Comparison of ENCODE assay signal across 12 mouse cellular contexts in the genomic region with DNA sequence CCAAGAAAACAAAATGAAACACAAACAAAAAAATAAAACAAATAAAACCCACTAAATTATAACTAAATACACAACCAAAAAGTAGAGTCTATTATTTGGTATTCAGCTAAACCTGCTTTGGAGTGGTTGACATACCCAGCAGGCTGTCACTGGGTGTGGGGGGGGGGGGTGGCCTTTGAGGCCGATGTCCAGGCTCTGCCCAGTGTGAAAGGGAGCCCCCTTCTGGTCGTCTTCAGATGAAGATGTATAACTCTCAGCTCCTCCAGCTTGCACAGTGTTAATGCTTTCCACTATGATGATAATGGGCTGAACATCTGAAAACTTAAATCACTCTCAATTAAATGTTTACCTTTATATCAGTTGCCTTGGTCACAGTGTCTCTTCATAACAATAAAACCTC.
DNase-seq lines count a peak whose midpoint lies in the region; ATAC-seq lines count a peak whose summit lies in the region.
"Had no signal": no experiment of that assay in that cellular context is flagged by ENCODE, and none has a peak within 500 bp of the region (broad histone marks: within the 10 kb centered on the region; RNA-seq: fewer than 3 reads in every experiment).

No protein-coding gene starts in this region.

- H3K4me3 ChIP-seq in hindbrain, embryonic 10.5 days: no peak overlapping the region
- H3K4me3 ChIP-seq in hindbrain, embryonic 16.5 days (ENCODE audit: low read length): no peak overlapping the region
- no peak overlapping the region for H3K4me3 ChIP-seq in embryonic facial prominence, embryonic 10.5 days
- H3K4me3 ChIP-seq: forebrain, embryonic 10.5 days had no signal

- no peaks in the 10 kb centered on the region for H3K27me3 ChIP-seq in hindbrain, embryonic 10.5 days (ENCODE audit: insufficient read depth, poor library complexity, severe bottlenecking)
- H3K27me3 ChIP-seq in hindbrain, embryonic 16.5 days (replicated peaks; ENCODE audit: control insufficient read depth, insufficient read depth, low read length): no peaks in the 10 kb centered on the region
- no peaks in the 10 kb centered on the region for H3K27me3 ChIP-seq in embryonic facial prominence, embryonic 10.5 days (replicated peaks; ENCODE audit: low read depth, poor library complexity, severe bottlenecking)

- no peaks in the 10 kb centered on the region for H3K4me1 ChIP-seq in hindbrain, embryonic 10.5 days (replicated peaks)
- no peaks in the 10 kb centered on the region for H3K4me1 ChIP-seq in hindbrain, embryonic 16.5 days (ENCODE audit: control insufficient read depth, insufficient read depth, low read depth, low read length)
- H3K4me1 ChIP-seq in embryonic facial prominence, embryonic 10.5 days: no peaks in the 10 kb centered on the region
- H3K4me1 ChIP-seq: forebrain, embryonic 10.5 days had no signal

- H3K4me2 ChIP-seq in hindbrain, embryonic 16.5 days (ENCODE audit: low read length): no peak overlapping the region

- H3K9me3 ChIP-seq in hindbrain, embryonic 10.5 days: no peaks in the 10 kb centered on the region
- H3K9me3 ChIP-seq in hindbrain, embryonic 16.5 days (ENCODE audit: control insufficient read depth, low read length): no peaks in the 10 kb centered on the region
- no peaks in the 10 kb centered on the region for H3K9me3 ChIP-seq in embryonic facial prominence, embryonic 10.5 days
- H3K9me3 ChIP-seq: forebrain, embryonic 10.5 days had no signal

- H3K36me3 ChIP-seq in hindbrain, embryonic 10.5 days: no peaks in the 10 kb centered on the region
- H3K36me3 ChIP-seq in hindbrain, embryonic 16.5 days (ENCODE audit: control insufficient read depth, insufficient read depth, low read length): no peaks in the 10 kb centered on the region
- no peaks in the 10 kb centered on the region for H3K36me3 ChIP-seq in embryonic facial prominence, embryonic 10.5 days (replicated peaks)
- H3K36me3 ChIP-seq: forebrain, embryonic 10.5 days had no signal

- WGBS in hindbrain, embryonic 10.5 days: 9% methylated on average over 2 of the region's 2 CpGs
- 2% methylated on average over 2 of the region's 2 CpGs for WGBS in hindbrain, embryonic 16.5 days
- 15% methylated on average over 2 of the region's 2 CpGs for WGBS in embryonic facial prominence, embryonic 10.5 days

- ATAC-seq in hindbrain, embryonic 16.5 days: no peak
- ATAC-seq: CD4-positive, CD25-positive, alpha-beta regulatory T cell, adult 4 months; liver, postnatal 0 days had no signal

- H3K9ac ChIP-seq in hindbrain, embryonic 16.5 days (ENCODE audit: low read depth, low read length): no peak overlapping the region
- H3K9ac ChIP-seq: liver, postnatal 0 days had no signal

- peak; percentile 8 for DNase-seq in hindbrain, embryonic 10.5 days (ENCODE audit: low spot score)
- DNase-seq in lung, postnatal 10 days: peak; percentile 2
- DNase-seq in lung, postnatal 25 days (ENCODE audit: low spot score): no peak
- peak; percentile 27 for DNase-seq in R1 (ENCODE audit: low read depth, low spot score)
- peak; percentile 25 for DNase-seq in embryonic facial prominence, embryonic 10.5 days (ENCODE audit: low spot score)
- DNase-seq in left cerebral cortex, adult 8-10 months (ENCODE audit: low spot score in 2 of 2): no peak
- DNase-seq in layer of hippocampus, adult 11-12 months (ENCODE audit: low spot score): no peak
- DNase-seq: gastrocnemius, postnatal 25 days; liver, postnatal 0 days had no signal

- H3K27ac ChIP-seq in hindbrain, embryonic 10.5 days: no peak overlapping the region
- no peak overlapping the region for H3K27ac ChIP-seq in hindbrain, embryonic 16.5 days (ENCODE audit: low read depth, low read length)
- no peak overlapping the region for H3K27ac ChIP-seq in embryonic facial prominence, embryonic 10.5 days (replicated peaks)
- H3K27ac ChIP-seq: forebrain, embryonic 10.5 days had no signal

Comparison
In these comparisons a context has a peak if more than half of its experiments do, and no peak if none do; other contexts are left out.
1. DNase-seq: peak in hindbrain, embryonic 10.5 days (single experiment), lung, postnatal 10 days (single experiment), R1 (single experiment) and embryonic facial prominence, embryonic 10.5 days (single experiment); none in lung, postnatal 25 days (single experiment), left cerebral cortex, adult 8-10 months (0 of 2) and layer of hippocampus, adult 11-12 months (single experiment).